15 mouse cellular contexts compared by ENCODE assay signal in the genomic region with DNA sequence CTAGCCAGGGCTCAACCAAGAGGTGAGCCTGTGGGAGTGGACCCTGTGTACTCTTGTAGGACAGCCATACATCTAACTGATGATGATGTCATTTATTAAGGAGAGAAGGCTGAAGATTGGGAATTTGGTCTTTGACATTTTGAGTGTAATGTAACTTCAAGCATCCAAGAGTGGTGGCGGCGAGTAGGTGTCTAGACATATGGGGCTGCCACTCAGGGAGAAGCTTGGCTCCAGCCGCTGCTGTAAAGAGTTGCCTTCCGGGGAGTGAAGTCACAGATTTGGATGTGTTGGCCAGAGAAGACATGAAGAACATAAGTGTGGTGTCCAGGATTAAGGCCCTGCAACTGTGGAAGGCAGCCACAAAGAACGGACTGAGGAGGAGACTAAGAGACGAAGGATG.
DNase-seq lines count a peak whose midpoint lies in the region.
"Had no signal": no experiment of that assay in that cellular context is flagged by ENCODE, and none has a peak within 500 bp of the region (broad histone marks: within the 10 kb centered on the region; RNA-seq: fewer than 3 reads in every experiment).

No protein-coding gene starts in this region.

- DNase-seq in layer of hippocampus, adult 11-12 months (ENCODE audit: low spot score): peak; percentile 15
- no peak for DNase-seq in layer of hippocampus, postnatal 36 days
- peak; percentile 63 for DNase-seq in right cerebral cortex, adult 18-20 months
- no peak for DNase-seq in right cerebral cortex, postnatal 4 days
- DNase-seq in left cerebral cortex, postnatal 36 days (ENCODE audit: low spot score in 2 of 2): peak; percentile 26 to 27
- DNase-seq in thymus, postnatal 36 days: no peak
- DNase-seq in retina, embryonic 14.5 days (ENCODE audit: low spot score): no peak
- DNase-seq: adrenal gland, postnatal 14 days; cerebellum, adult 9-10 months; gastrocnemius, postnatal 36 days; kidney, adult 8-10 months; kidney, postnatal 10 days; lung, adult 18-20 months; lung, postnatal 10 days; thymus, adult 2 months had no signal

- intact Hi-C loops in left cerebral cortex, postnatal 36 days (cut with DNase I): no loop called here

Comparison
In these comparisons a context has a peak if more than half of its experiments do, and no peak if none do; other contexts are left out.
1. DNase-seq: peak in layer of hippocampus, adult 11-12 months (single experiment), right cerebral cortex, adult 18-20 months (single experiment) and left cerebral cortex, postnatal 36 days (2 of 2); none in layer of hippocampus, postnatal 36 days (0 of 2), right cerebral cortex, postnatal 4 days (single experiment), thymus, postnatal 36 days (0 of 2) and retina, embryonic 14.5 days (single experiment).